Mouse (Mus musculus): ENCODE measurements around the gene Hmgn3.
"Not testable (repeated sequence)": the region's sequence is repeated elsewhere in the genome, so short reads cannot be mapped to it uniquely, and the experiment has no call there.

The Hmgn3 gene

GRCm38 (mm10) chr9:83146446-83147188 lies at the start of gene Hmgn3:
TSS of gene Hmgn3 (minus strand) at chr9:83146685.
- peak; percentile 83 for DNase-seq

- no peak for DNase-seq
These were observed 49.3 kb upstream of the Hmgn3 start for GRCm38 (mm10) chr9:83195765-83196164.

GRCm38 (mm10) chr9:83195007-83195406 lies 48.5 kb upstream of the Hmgn3 start:
- no peak for DNase-seq

GRCm38 (mm10) chr9:83187752-83188151 lies 41.3 kb upstream of the Hmgn3 start:
- DNase-seq: no peak

- DNase-seq: peak; percentile 33
These were observed 667 bp downstream of the Hmgn3 start for GRCm38 (mm10) chr9:83145591-83146445.

- DNase-seq: no peak
These were observed 16.7 kb downstream of the Hmgn3 start for GRCm38 (mm10) chr9:83129831-83130230.

DNA sequence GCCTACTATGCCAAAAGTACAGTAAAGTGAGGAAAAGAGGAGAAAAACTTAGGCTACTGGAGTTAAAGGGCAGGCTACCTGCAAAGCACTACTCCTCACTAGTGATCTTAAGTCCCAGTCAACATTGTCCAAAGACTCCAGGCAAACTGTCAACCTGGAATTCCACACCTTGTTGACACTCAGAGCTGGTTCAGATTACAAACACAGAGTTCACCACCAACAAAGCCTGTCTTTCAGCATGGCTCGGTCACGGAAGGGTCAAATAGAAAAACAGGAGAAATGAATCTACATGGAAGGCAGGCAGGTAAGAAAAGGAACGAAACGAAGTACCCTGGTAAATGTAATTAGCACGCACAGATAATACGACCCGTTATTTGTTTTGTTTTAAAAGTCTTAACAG lies 18.6 kb downstream of the Hmgn3 start:
- DNase-seq: no peak

GRCm38 (mm10) chr9:83126482-83126881 lies 20.0 kb downstream of the Hmgn3 start:
- DNase-seq: not testable (repeated sequence)

- DNase-seq: no peak
These were observed 27.3 kb downstream of the Hmgn3 start for GRCm38 (mm10) chr9:83119211-83119610.

GRCm38 (mm10) chr9:83117486-83117885 lies 29.0 kb downstream of the Hmgn3 start:
- DNase-seq: no peak

- no peak for DNase-seq
These were observed 29.6 kb downstream of the Hmgn3 start for GRCm38 (mm10) chr9:83116774-83117474.

DNA sequence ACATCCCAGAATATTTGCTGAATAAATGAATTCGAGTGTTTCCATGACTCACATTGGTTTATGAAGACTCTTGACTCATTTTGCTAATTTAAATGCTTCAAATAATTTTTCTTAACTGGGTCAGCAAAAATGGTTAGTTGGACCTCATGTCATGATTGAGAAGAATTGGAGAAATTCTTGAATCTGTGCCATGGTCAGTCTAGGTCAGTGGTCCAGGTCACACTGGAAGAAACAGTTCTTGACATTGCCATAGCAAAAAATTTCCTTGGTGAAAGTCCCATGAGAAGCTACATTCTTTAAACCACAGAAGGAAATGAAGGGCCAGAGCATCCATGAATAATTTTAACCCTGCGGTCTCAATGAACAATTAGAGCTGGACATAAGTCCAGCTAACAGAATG lies 30.8 kb downstream of the Hmgn3 start:
- no peak for DNase-seq

GRCm38 (mm10) chr9:83113800-83114217 lies 32.7 kb downstream of the Hmgn3 start:
- DNase-seq: no peak

- no peak for DNase-seq
These were observed 34.1 kb downstream of the Hmgn3 start for GRCm38 (mm10) chr9:83112305-83112768.

- no peak for DNase-seq
These were observed 34.7 kb downstream of the Hmgn3 start for GRCm38 (mm10) chr9:83111789-83112188.

DNA sequence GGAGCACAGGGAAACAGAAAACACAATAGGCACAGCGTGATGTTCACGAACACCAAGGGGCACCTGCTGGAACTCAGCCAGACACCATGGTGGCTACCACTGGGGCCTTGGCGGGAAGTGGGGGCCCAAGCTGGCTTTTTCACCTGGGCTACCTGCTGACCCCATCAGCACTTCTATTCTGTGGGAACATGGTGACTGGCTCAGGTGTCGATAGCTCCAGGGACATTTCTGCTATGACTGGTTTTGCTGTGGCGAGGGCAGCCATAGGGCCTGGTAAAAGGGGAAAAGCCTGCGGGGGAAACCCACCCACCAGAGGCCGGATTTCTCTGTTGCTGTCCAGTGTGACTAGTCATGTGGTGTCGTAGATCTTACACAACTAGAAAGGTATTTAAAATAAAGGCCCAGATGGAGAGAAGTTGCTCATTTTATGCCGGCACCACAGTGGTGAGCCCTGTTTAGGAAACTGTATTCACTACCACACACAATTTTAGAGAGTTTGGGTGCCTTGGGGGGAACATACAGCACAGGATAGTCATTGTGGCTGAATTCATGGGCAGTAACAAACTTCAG lies 35.3 kb downstream of the Hmgn3 start:
- no peak for DNase-seq

- peak; percentile 14 for DNase-seq
These were observed 35.9 kb downstream of the Hmgn3 start for GRCm38 (mm10) chr9:83110406-83111116.

- no peak for DNase-seq
These were observed 36.8 kb downstream of the Hmgn3 start for GRCm38 (mm10) chr9:83109705-83110104.

DNA sequence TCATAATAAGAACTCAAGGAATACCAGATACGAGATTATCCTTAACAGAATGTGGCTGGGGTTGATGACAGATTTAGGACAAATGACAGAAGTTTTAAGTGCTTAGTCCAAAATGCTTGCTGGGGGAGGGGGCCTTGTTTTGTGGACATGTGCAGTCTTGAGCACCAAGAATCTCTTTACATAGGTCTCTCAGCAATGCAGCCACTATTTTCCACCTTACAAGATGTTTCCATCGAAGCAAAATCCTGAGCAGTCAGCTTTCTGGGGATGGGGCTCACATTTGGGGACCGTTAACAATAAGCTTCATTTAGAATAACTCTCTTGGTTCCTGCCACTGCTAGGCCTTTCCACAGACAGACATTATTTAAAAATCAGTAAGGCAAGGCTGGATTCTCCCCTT lies 37.7 kb downstream of the Hmgn3 start:
- no peak for DNase-seq

DNA sequence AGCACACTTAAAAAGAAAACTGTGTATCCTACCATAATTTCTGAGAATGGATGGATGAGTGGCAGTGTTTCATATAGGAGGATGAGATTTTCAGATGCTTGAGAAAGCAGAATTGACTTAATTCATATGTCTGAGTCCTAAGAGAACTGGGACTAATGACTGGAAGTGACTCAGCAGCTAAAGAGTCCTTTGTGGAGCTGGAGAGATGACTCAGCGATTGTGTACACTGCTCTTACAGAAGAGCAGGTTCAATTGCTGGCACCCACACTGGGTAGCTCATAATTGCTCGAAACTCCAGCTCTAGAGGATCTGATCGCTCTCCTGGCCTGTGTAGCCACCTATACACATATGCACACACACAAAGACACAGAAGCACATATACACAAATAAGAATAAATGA lies 42.7 kb downstream of the Hmgn3 start:
- no peak for DNase-seq

DNA sequence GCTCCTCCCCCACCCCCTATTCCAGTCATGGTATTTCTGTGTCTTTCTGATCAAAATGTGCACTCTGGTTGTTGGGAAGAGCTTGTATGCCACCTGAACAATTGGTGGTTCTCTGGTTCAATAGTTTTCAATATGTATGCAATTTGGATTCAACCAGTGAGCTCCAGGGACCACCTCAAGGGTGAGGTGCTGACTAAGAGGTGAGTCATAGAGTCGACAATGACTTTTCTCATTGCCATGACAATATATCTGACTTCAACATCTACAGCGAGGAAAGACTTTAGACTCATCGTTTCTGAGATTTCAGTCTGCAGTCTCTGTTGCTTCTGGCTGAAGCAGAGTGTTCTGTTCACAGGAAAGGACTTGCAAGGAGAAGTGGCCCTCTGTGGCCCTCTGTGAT lies 44.8 kb downstream of the Hmgn3 start:
- DNase-seq: no peak

GRCm38 (mm10) chr9:83100786-83101185 lies 45.7 kb downstream of the Hmgn3 start:
- no peak for DNase-seq

Data from lung, postnatal 14 days (tissue).